Mouse (Mus musculus): ENCODE data around the gene Adam10. TPM values are rescaled to one million over a fixed set of nuclear protein-coding genes. Genes with fewer than 3 reads are reported as not detected.

Gene Adam10
- polyA plus RNA-seq, 1 experiment: 21.7 TPM

GRCm38 (mm10) chr9:70690579-70690978, 11.8 kb downstream of the Adam10 start:
- Histone ChIP-seq H3K4me1 (ENCODE audit: control insufficient read depth, insufficient read depth, low read length) (no peaks in the 10 kb centered on the region; the same call in 1 of the 2 replicates), H3K4me3 (replicated peaks; ENCODE audit: extremely low read depth, low read depth, low read length) (no peak overlapping the region)
- no peak for TF ChIP-seq POLR2A (IDR thresholded peaks at IDR 0.05; ENCODE audit: borderline replicate concordance, extremely low read depth, low read depth, low read length)
- no peak for TF ChIP-seq CTCF (IDR thresholded peaks at IDR 0.05; ENCODE audit: insufficient read depth, low read length)
- DNase-seq: no peak

GRCm38 (mm10) chr9:70691772-70692693, 13.2 kb downstream of the Adam10 start:
- Histone ChIP-seq H3K4me1 (ENCODE audit: control insufficient read depth, insufficient read depth, low read length) (no peaks in the 10 kb centered on the region; the same call in 1 of the 2 replicates), H3K4me3 (replicated peaks; ENCODE audit: extremely low read depth, low read depth, low read length) (no peak overlapping the region)
- no peak for TF ChIP-seq POLR2A (IDR thresholded peaks at IDR 0.05; ENCODE audit: borderline replicate concordance, extremely low read depth, low read depth, low read length)
- no peak for TF ChIP-seq CTCF (IDR thresholded peaks at IDR 0.05; ENCODE audit: insufficient read depth, low read length)
- DNase-seq: no peak
- WGBS: 34% methylated on average over 2 of the region's 2 CpGs

GRCm38 (mm10) chr9:70695723-70696122, 16.9 kb downstream of the Adam10 start:
- Histone ChIP-seq H3K4me1 (ENCODE audit: control insufficient read depth, insufficient read depth, low read length) (no peaks in the 10 kb centered on the region; the same call in 1 of the 2 replicates), H3K4me3 (replicated peaks; ENCODE audit: extremely low read depth, low read depth, low read length) (no peak overlapping the region)
- TF ChIP-seq POLR2A (IDR thresholded peaks at IDR 0.05; ENCODE audit: borderline replicate concordance, extremely low read depth, low read depth, low read length) (no peak), CTCF (IDR thresholded peaks at IDR 0.05; ENCODE audit: insufficient read depth, low read length) (no peak)
- WGBS: 93% methylated on average over 2 of the region's 2 CpGs
- DNase-seq: no peak

GRCm38 (mm10) chr9:70698090-70698489, 19.3 kb downstream of the Adam10 start:
- DNase-seq: no peak
- TF ChIP-seq CTCF (IDR thresholded peaks at IDR 0.05; ENCODE audit: insufficient read depth, low read length): no peak
- H3K4me1 ChIP-seq (ENCODE audit: control insufficient read depth, insufficient read depth, low read length): no peaks in the 10 kb centered on the region; the same call in 1 of the 2 replicates
- H3K4me3 ChIP-seq (replicated peaks; ENCODE audit: extremely low read depth, low read depth, low read length): no peak overlapping the region
- WGBS: 69% methylated on average over 1 of the region's 1 CpGs

GRCm38 (mm10) chr9:70703597-70704203, 24.9 kb downstream of the Adam10 start:
- Histone ChIP-seq H3K4me3 (replicated peaks; ENCODE audit: extremely low read depth, low read depth, low read length) (no peak overlapping the region), H3K4me1 (ENCODE audit: control insufficient read depth, insufficient read depth, low read length) (no peaks in the 10 kb centered on the region; the same call in 1 of the 2 replicates)
- WGBS: 95% methylated on average over 5 of the region's 5 CpGs
- TF ChIP-seq POLR2A (IDR thresholded peaks at IDR 0.05; ENCODE audit: borderline replicate concordance, extremely low read depth, low read depth, low read length) (no peak), CTCF (IDR thresholded peaks at IDR 0.05; ENCODE audit: insufficient read depth, low read length) (no peak)
- DNase-seq: no peak

- Histone ChIP-seq H3K4me1 (ENCODE audit: control insufficient read depth, insufficient read depth, low read length) (no peaks in the 10 kb centered on the region), H3K4me3 (replicated peaks; ENCODE audit: extremely low read depth, low read depth, low read length) (no peak overlapping the region)
- DNase-seq: no peak
- no peak for TF ChIP-seq POLR2A (IDR thresholded peaks at IDR 0.05; ENCODE audit: borderline replicate concordance, extremely low read depth, low read depth, low read length)
- TF ChIP-seq CTCF (IDR thresholded peaks at IDR 0.05; ENCODE audit: insufficient read depth, low read length): no peak
- 95% methylated on average over 1 of the region's 1 CpGs for WGBS
These were observed 27.6 kb downstream of the Adam10 start for GRCm38 (mm10) chr9:70706444-70706843.

- no peaks in the 10 kb centered on the region; the same call in 1 of the 2 replicates for H3K4me1 ChIP-seq (ENCODE audit: control insufficient read depth, insufficient read depth, low read length)
- DNase-seq: no peak
- no peak overlapping the region for H3K4me3 ChIP-seq (replicated peaks; ENCODE audit: extremely low read depth, low read depth, low read length)
- TF ChIP-seq CTCF (IDR thresholded peaks at IDR 0.05; ENCODE audit: insufficient read depth, low read length): no peak
- TF ChIP-seq POLR2A (IDR thresholded peaks at IDR 0.05; ENCODE audit: borderline replicate concordance, extremely low read depth, low read depth, low read length): no peak
- 67% methylated on average over 2 of the region's 2 CpGs for WGBS
These were observed 50.7 kb downstream of the Adam10 start for GRCm38 (mm10) chr9:70729544-70729943.

- Histone ChIP-seq H3K4me3 (replicated peaks; ENCODE audit: extremely low read depth, low read depth, low read length) (no peak overlapping the region), H3K4me1 (ENCODE audit: control insufficient read depth, insufficient read depth, low read length) (no peaks in the 10 kb centered on the region; the same call in 1 of the 2 replicates)
- DNase-seq: no peak
- TF ChIP-seq POLR2A (IDR thresholded peaks at IDR 0.05; ENCODE audit: borderline replicate concordance, extremely low read depth, low read depth, low read length) (no peak), CTCF (IDR thresholded peaks at IDR 0.05; ENCODE audit: insufficient read depth, low read length) (no peak)
These were observed 52.3 kb downstream of the Adam10 start for GRCm38 (mm10) chr9:70731079-70731478.

GRCm38 (mm10) chr9:70733208-70733607, 54.4 kb downstream of the Adam10 start:
- DNase-seq: no peak
- Histone ChIP-seq H3K4me3 (replicated peaks; ENCODE audit: extremely low read depth, low read depth, low read length) (no peak overlapping the region), H3K4me1 (ENCODE audit: control insufficient read depth, insufficient read depth, low read length) (no peaks in the 10 kb centered on the region; the same call in 1 of the 2 replicates)
- TF ChIP-seq CTCF (IDR thresholded peaks at IDR 0.05; ENCODE audit: insufficient read depth, low read length): no peak
- TF ChIP-seq POLR2A (IDR thresholded peaks at IDR 0.05; ENCODE audit: borderline replicate concordance, extremely low read depth, low read depth, low read length): no peak
- WGBS: 98% methylated on average over 2 of the region's 2 CpGs
